Comparison of ENCODE assay signal across 14 mouse cellular contexts in genomic region chr3:121389366-121389765, GRCm38 (mm10). TPM values are rescaled to one million over a fixed set of nuclear protein-coding genes. Genes with fewer than 3 reads are reported as not detected.
DNase-seq lines count a peak whose midpoint lies in the region; ATAC-seq lines count a peak whose summit lies in the region.
"Had no signal": no experiment of that assay in that cellular context is flagged by ENCODE, and none has a peak within 500 bp of the region (broad histone marks: within the 10 kb centered on the region; RNA-seq: fewer than 3 reads in every experiment).

No protein-coding gene starts in this region.

- no peak overlapping the region for H3K4me3 ChIP-seq in kidney, embryonic 14.5 days (ENCODE audit: low read length)
- no peak overlapping the region for H3K4me3 ChIP-seq in embryonic facial prominence, embryonic 13.5 days
- no peak overlapping the region for H3K4me3 ChIP-seq in liver, embryonic 13.5 days (replicated peaks)

- 53% methylated on average over 8 of the region's 8 CpGs for WGBS in kidney, embryonic 14.5 days
- 76% methylated on average over 8 of the region's 8 CpGs for WGBS in embryonic facial prominence, embryonic 13.5 days
- WGBS in liver, embryonic 13.5 days (ENCODE audit: insufficient replicate concordance), result 46% methylated on average over 8 of the region's 8 CpGs

- DNase-seq in kidney, postnatal 14 days, result no peak
- peak; percentile 22 for DNase-seq in brain, adult 2 months (ENCODE audit: low read depth, low spot score)
- no peak for DNase-seq in liver, embryonic 13.5 days
- DNase-seq in MN1 (ENCODE audit: low spot score), result no peak
- DNase-seq in gastrocnemius, adult 8-10 months (ENCODE audit: low spot score in 2 of 2), result no peak
- no peak for DNase-seq in left cerebral cortex, postnatal 10 days (ENCODE audit: extremely low spot score in 1 of 2, low spot score in 2 of 2)
- DNase-seq: cerebellum, adult 9-10 months; lung, postnatal 10 days; right cerebral cortex, postnatal 25 days had no signal

- no peak overlapping the region; the same call in 1 of the 2 replicates for H3K4me2 ChIP-seq in kidney, embryonic 14.5 days (replicated peaks; ENCODE audit: low read depth, low read length)
- 0 out of 2 replicates have a peak overlapping the region, but pooled peaks have one; percentile 47 for H3K4me2 ChIP-seq in embryonic facial prominence, embryonic 13.5 days
- H3K4me2 ChIP-seq in liver, embryonic 13.5 days, result no peak overlapping the region

- H3K36me3 ChIP-seq in kidney, embryonic 14.5 days (ENCODE audit: control insufficient read depth, insufficient read depth, low read length), result no peaks in the 10 kb centered on the region
- H3K36me3 ChIP-seq in embryonic facial prominence, embryonic 13.5 days, result no peaks in the 10 kb centered on the region
- no peaks in the 10 kb centered on the region for H3K36me3 ChIP-seq in liver, embryonic 13.5 days
- H3K36me3 ChIP-seq: heart, embryonic 13.5 days; midbrain, embryonic 13.5 days had no signal

- ATAC-seq in kidney, embryonic 14.5 days (ENCODE audit: low FRiP score, low TSS enrichment), result no peak
- ATAC-seq in embryonic facial prominence, embryonic 13.5 days (ENCODE audit: insufficient number of reproducible peaks, insufficient read depth, low FRiP score, low TSS enrichment, low read depth), result no peak
- ATAC-seq in liver, embryonic 13.5 days (ENCODE audit: low read depth), result peak; percentile 71
- ATAC-seq: CD4-positive, CD25-positive, alpha-beta regulatory T cell, adult 4 months had no signal

- intact Hi-C loops in left cerebral cortex, postnatal 10 days (cut with DNase I), result no loop called here

- no peaks in the 10 kb centered on the region for H3K9me3 ChIP-seq in kidney, embryonic 14.5 days (ENCODE audit: control insufficient read depth, low read length)
- no peaks in the 10 kb centered on the region for H3K9me3 ChIP-seq in embryonic facial prominence, embryonic 13.5 days
- H3K9me3 ChIP-seq in liver, embryonic 13.5 days (replicated peaks), result no peaks in the 10 kb centered on the region
- H3K9me3 ChIP-seq: heart, embryonic 13.5 days; midbrain, embryonic 13.5 days had no signal

- H3K9ac ChIP-seq in kidney, embryonic 14.5 days (ENCODE audit: low read depth, low read length), result no peak overlapping the region
- H3K9ac ChIP-seq in embryonic facial prominence, embryonic 13.5 days, result no peak overlapping the region
- H3K9ac ChIP-seq in liver, embryonic 13.5 days, result no peak overlapping the region
- H3K9ac ChIP-seq: midbrain, embryonic 13.5 days had no signal

- H3K27ac ChIP-seq in kidney, embryonic 14.5 days (ENCODE audit: low read depth, low read length), result peak overlapping the region; percentile 82; the same call in 1 of the 2 replicates
- H3K27ac ChIP-seq in embryonic facial prominence, embryonic 13.5 days, result peak overlapping the region; percentile 83
- no peak overlapping the region for H3K27ac ChIP-seq in liver, embryonic 13.5 days

- H3K4me1 ChIP-seq in kidney, embryonic 14.5 days (ENCODE audit: control insufficient read depth, insufficient read depth, low read length), result peaks cover 24% of the 10 kb centered on the region
- peaks cover 42% of the 10 kb centered on the region for H3K4me1 ChIP-seq in embryonic facial prominence, embryonic 13.5 days
- H3K4me1 ChIP-seq in liver, embryonic 13.5 days (replicated peaks), result peaks cover 34% of the 10 kb centered on the region

- no peaks in the 10 kb centered on the region for H3K27me3 ChIP-seq in kidney, embryonic 14.5 days (ENCODE audit: control insufficient read depth, insufficient read depth, low read length)
- H3K27me3 ChIP-seq in embryonic facial prominence, embryonic 13.5 days, result no peaks in the 10 kb centered on the region
- H3K27me3 ChIP-seq in liver, embryonic 13.5 days, result no peaks in the 10 kb centered on the region
- H3K27me3 ChIP-seq: heart, embryonic 13.5 days had no signal

RNA-seq across cellular contexts. Expression of gene Cnn3, which starts 36.9 kb away (rescaled TPM):
- 570 and 666 TPM in 2 replicates for polyA plus RNA-seq in kidney, embryonic 14.5 days (2014; fragmentation: Nextera tagmentation; extraction: Ambion mirVana)
- 793 and 938 TPM in 2 replicates for polyA plus RNA-seq in embryonic facial prominence, embryonic 13.5 days (2015; fragmentation: Nextera tagmentation; extraction: Ambion mirVana)
- polyA plus RNA-seq in liver, embryonic 13.5 days (2015; fragmentation: Nextera tagmentation; extraction: Ambion mirVana), result 109 and 120 TPM in 2 replicates
- total RNA-seq in gastrocnemius, adult 8-10 months (2022), result 10 to 100 TPM in 3 of 4 experiments, 1 to 10 TPM in 1; 8.6 to 14.3 (median 11.1) TPM
- 10 to 100 TPM; 67.4 to 70.1 TPM for total RNA-seq in left cerebral cortex, postnatal 10 days (2021)
